Mouse (Mus musculus) myocyte (in vitro differentiated cells): ENCODE results near the gene Cyb5r2.

Experiments used
- MAX ChIP-seq: IDR thresholded peaks from one replicate; pipeline ENCODE4 v1.6.1; 2011; ENCODE audit warnings: low read depth, mild to moderate bottlenecking, control low read depth
- MYOD1 ChIP-seq, 3 experiments: IDR thresholded peaks; one replicate each; pipeline ENCODE4 v1.6.1; 2011; ENCODE audit warnings: control low read depth in 2 of 3, low read depth in 2 of 3, mild to moderate bottlenecking in 2 of 3, moderate library complexity in 1 of 3; ENCODE audit not compliant: insufficient read length in 2 of 3, control insufficient read depth in 1 of 3
- POLR2A ChIP-seq: IDR thresholded peaks from one replicate; pipeline ENCODE4 v1.6.1; 2011; ENCODE audit warnings: low read depth, mild to moderate bottlenecking, control low read depth, moderate library complexity; ENCODE audit not compliant: insufficient read length
- TCF12 ChIP-seq: IDR thresholded peaks from one replicate; pipeline ENCODE4 v1.6.1; 2011; ENCODE audit warnings: mild to moderate bottlenecking, control low read depth; ENCODE audit not compliant: poor library complexity, insufficient read depth, severe bottlenecking

- TF ChIP-seq TCF12: no peak
- TF ChIP-seq POLR2A: no peak
- TF ChIP-seq MYOD1 (IDR thresholded peaks at IDR 0.05; ENCODE audit: control insufficient read depth in 1 of 3, insufficient read length in 2 of 3, low read depth in 2 of 3): no peak
- TF ChIP-seq MAX: no peak
Measured at GRCm38 (mm10) chr7:107796500-107796899, 38.7 kb upstream of the Cyb5r2 start.
